Mouse (Mus musculus) brown adipose tissue, adult 24 weeks (tissue): ENCODE data around the gene Pfpl. TPM values are rescaled to one million over a fixed set of nuclear protein-coding genes. Genes with fewer than 3 reads are reported as not detected.

ENCODE experiments used
- H3K27ac ChIP-seq: fragments of 200-500 bp; replicated peaks from 2 replicates; pipeline ENCODE4 v1.5.1; 2012; ENCODE audit warnings: low read depth, mild to moderate bottlenecking, low read length
- H3K4me1 ChIP-seq: fragments of 200-500 bp; 2 replicates; pipeline ENCODE4 v1.6.1; 2012; ENCODE audit warnings: low read length, mixed read lengths; ENCODE audit not compliant: control insufficient read depth, insufficient read depth, insufficient read length
- H3K4me3 ChIP-seq: fragments of 200-500 bp; 2 replicates; pipeline ENCODE4 v1.5.1; 2012; ENCODE audit warnings: low read depth, mild to moderate bottlenecking, low read length, moderate library complexity; ENCODE audit not compliant: insufficient read depth
- polyA plus RNA-seq: library from polyadenylated mRNA; stranded (reverse); fragments of >200 nt; gene quantifications from 2 replicates; pipeline ENCODE4 v1.2.4, GENCODE M21; 2012; ENCODE audit not compliant: missing spikeins, insufficient read depth, insufficient read length

Pfpl gene
- polyA plus RNA-seq, 1 experiment = not detected

DNA sequence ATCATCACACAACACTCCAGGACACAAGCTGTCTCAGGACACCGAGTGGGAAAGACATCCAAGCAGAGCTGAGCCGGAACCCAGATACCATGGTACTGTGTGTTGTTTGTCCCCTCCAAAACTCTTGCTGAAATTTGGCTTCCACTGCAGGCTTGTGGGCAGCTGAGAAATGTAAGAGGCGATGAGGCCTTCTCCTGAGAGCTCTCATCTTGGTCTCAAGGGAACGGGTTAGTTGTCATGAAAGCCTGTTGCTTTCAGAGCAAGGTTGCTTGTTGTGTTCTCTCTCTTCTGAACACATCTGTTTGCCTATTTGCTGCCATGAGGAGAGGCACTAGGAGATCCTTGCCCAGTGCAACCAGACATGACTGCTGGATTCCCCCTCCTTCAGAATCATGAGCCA is 46.2 kb downstream of the Pfpl start:
- Histone ChIP-seq H3K4me3 (no peak overlapping the region), H3K4me1 (peaks cover 11% of the 10 kb centered on the region; the same call in 1 of the 2 replicates), H3K27ac (no peak overlapping the region)

DNA sequence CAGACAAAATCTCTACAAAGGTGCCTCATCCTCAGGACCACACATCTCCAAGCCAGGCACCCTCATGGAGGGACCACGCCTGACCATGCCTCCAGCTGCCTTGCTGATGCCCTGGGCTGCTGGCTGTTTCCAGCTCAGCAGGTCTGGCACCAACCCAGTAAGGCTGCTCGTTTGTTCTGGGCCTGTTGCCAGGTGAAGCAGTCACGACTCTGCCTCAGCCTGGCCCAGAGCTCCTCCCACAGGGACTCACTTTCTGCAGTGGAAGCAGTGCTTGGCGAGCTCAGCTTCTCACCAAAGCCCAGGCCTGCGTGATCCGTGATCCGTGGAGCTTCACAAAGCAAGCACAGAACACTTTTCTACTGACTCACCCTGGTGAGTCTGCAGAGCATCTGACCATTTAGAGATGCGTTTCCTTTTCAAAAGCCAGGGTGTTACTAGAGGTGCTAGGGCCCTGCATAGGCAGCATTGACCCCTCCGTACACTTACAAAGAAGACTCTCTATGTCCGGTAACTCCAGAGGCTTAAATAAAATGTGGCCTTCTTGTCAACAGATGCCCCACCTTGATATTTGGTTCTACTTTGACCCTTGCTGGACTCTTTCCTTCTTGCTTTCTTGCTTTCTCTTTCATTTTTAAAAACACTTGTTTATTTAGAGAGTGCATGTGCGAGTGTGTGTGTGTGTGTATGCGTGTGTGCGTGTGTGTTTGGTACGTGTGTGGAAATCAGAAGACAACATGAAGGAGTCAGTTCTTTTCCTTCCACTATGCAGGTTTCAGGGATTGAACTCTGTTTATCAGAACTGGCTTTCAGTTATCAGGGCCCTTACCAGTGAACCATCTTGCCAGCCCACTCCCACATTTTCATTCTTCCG is 47.9 kb downstream of the Pfpl start:
- 0 out of 2 replicates have a peak overlapping the region, but pooled peaks have one; percentile 20 for H3K4me3 ChIP-seq
- H3K27ac ChIP-seq = peak overlapping the region; percentile 37
- peaks cover 11% of the 10 kb centered on the region; the same call in 1 of the 2 replicates for H3K4me1 ChIP-seq

DNA sequence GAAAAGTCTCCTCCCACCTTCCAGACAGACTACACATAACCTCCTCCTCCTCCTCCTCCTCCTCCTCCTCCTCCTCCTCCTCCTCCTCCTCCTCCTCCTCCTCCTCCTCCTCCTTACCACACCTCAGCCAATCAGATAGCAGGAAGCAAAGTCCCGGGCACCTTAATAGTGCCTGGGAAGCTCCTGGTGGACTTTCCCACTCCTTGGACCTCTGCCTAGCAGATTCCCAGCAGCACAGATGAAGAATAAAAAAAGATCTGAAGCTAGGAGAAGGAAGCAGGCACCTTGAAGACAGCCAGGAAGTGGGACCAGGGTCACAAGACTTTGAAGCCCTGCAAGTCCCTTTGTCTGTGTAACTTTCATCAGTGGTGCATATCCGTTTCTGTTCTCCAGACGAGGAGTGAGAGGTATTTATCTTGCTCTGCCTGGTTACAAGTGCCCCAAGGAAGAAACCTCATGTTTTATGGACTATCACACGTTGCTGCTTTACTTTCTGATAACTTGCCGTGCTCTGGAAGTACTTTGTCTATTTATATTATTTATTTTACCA is 49.1 kb downstream of the Pfpl start:
- H3K27ac ChIP-seq = no peak overlapping the region
- H3K4me3 ChIP-seq = no peak overlapping the region
- H3K4me1 ChIP-seq = peaks cover 7% of the 10 kb centered on the region; the same call in 1 of the 2 replicates

- no peak overlapping the region for H3K27ac ChIP-seq
- H3K4me3 ChIP-seq = no peak overlapping the region
- peaks cover 9% of the 10 kb centered on the region; the same call in 1 of the 2 replicates for H3K4me1 ChIP-seq
Measured at GRCm38 (mm10) chr19:12478369-12478768, 50.7 kb downstream of the Pfpl start.

Other genes with a start within 250 kb of the Pfpl start
- gene Olfr1431, start 227.3 kb upstream of the Pfpl start, polyA plus RNA-seq = not detected in 2 replicates
- gene Olfr1432, start 195.3 kb upstream of the Pfpl start, polyA plus RNA-seq = not detected in 2 replicates
- gene Olfr262, start 186.2 kb upstream of the Pfpl start, polyA plus RNA-seq = not detected in 2 replicates
- not detected in 2 replicates for gene Olfr235, start 166.9 kb upstream of the Pfpl start, polyA plus RNA-seq
- gene Olfr1434, start 148.1 kb upstream of the Pfpl start, polyA plus RNA-seq = not detected in 2 replicates
- gene Olfr1436, start 128.8 kb upstream of the Pfpl start, polyA plus RNA-seq = not detected in 2 replicates
- not detected in 2 replicates for gene Olfr1437, start 102.8 kb upstream of the Pfpl start, polyA plus RNA-seq
- gene Olfr1438-ps1, start 92.0 kb upstream of the Pfpl start, polyA plus RNA-seq = not detected in 2 replicates
- gene Olfr1440, start 40.6 kb upstream of the Pfpl start, polyA plus RNA-seq = not detected in 2 replicates
- gene Olfr1441, start 10.5 kb upstream of the Pfpl start, polyA plus RNA-seq = not detected in 2 replicates
- 6.3 and 7.9 TPM in 2 replicates for gene Mpeg1, start 32.9 kb downstream of the Pfpl start, polyA plus RNA-seq
- gene Dtx4, start 73.5 kb downstream of the Pfpl start, polyA plus RNA-seq = 8.0 and 8.5 TPM in 2 replicates
- 4.5 and 4.8 TPM in 2 replicates for gene Fam111a, start 117.8 kb downstream of the Pfpl start, polyA plus RNA-seq
- gene Gm4952, start 172.1 kb downstream of the Pfpl start, polyA plus RNA-seq = not detected in 2 replicates
- not detected in 2 replicates for gene Glyat, start 205.4 kb downstream of the Pfpl start, polyA plus RNA-seq
- not detected in 2 replicates for gene Olfr1442, start 242.5 kb downstream of the Pfpl start, polyA plus RNA-seq